Mouse (Mus musculus): ENCODE measurements around the gene Gpr179. TPM values are rescaled to one million over a fixed set of nuclear protein-coding genes. Genes with fewer than 3 reads are reported as not detected.

The Gpr179 gene
- polyA plus RNA-seq, 1 experiment: 0.08 TPM

GRCm38 (mm10) chr11:97338302-97338976, 13.4 kb downstream of the Gpr179 start:
- no peak overlapping the region for H3ac ChIP-seq (ENCODE audit: control insufficient read depth, insufficient read length)
- no peaks in the 10 kb centered on the region for H3K36me3 ChIP-seq (ENCODE audit: control insufficient read depth, insufficient read depth)
- TF ChIP-seq TCF12 (IDR thresholded peaks at IDR 0.05; ENCODE audit: insufficient read depth, poor library complexity, severe bottlenecking) (no peak), MAX (IDR thresholded peaks at IDR 0.05; ENCODE audit: low read depth) (no peak), REST (IDR thresholded peaks at IDR 0.05; ENCODE audit: insufficient read depth, insufficient read length) (no peak), SRF (IDR thresholded peaks at IDR 0.05; ENCODE audit: control insufficient read depth, insufficient read length, low read depth) (no peak), POLR2AphosphoS2 (IDR thresholded peaks at IDR 0.05; ENCODE audit: insufficient read length, low read depth) (no peak), USF1 (IDR thresholded peaks at IDR 0.05; ENCODE audit: low read depth) (no peak), TCF3 (IDR thresholded peaks at IDR 0.05; ENCODE audit: insufficient read length, low read depth) (no peak), POLR2A (IDR thresholded peaks at IDR 0.05; ENCODE audit: insufficient read length, low read depth) (no peak), CEBPB (IDR thresholded peaks at IDR 0.05; ENCODE audit: insufficient read depth, poor library complexity, severe bottlenecking) (no peak), MYOD1 (IDR thresholded peaks at IDR 0.05; ENCODE audit: control insufficient read depth in 1 of 3, insufficient read length in 2 of 3, low read depth in 2 of 3) (no peak), E2F4 (IDR thresholded peaks at IDR 0.05; ENCODE audit: insufficient read depth) (no peak), MYOG (IDR thresholded peaks at IDR 0.05; ENCODE audit: control insufficient read depth in 1 of 3, insufficient read depth in 1 of 3, insufficient read length in 2 of 3, low read depth in 2 of 3) (no peak)
- no peak overlapping the region for H3K4me3 ChIP-seq
- no peak overlapping the region for H3K4me2 ChIP-seq (ENCODE audit: low read depth)
- H3K79me2 ChIP-seq (ENCODE audit: control insufficient read depth, insufficient read depth): no peaks in the 10 kb centered on the region
- no peaks in the 10 kb centered on the region for H3K27me3 ChIP-seq (ENCODE audit: control insufficient read depth, insufficient read depth, insufficient read length)

- H3K4me3 ChIP-seq: no peak overlapping the region
- no peak overlapping the region for H3ac ChIP-seq (ENCODE audit: control insufficient read depth, insufficient read length)
- H3K27me3 ChIP-seq (ENCODE audit: control insufficient read depth, insufficient read depth, insufficient read length): no peaks in the 10 kb centered on the region
- H3K79me2 ChIP-seq (ENCODE audit: control insufficient read depth, insufficient read depth): no peaks in the 10 kb centered on the region
- H3K4me2 ChIP-seq (ENCODE audit: low read depth): no peak overlapping the region
- no peaks in the 10 kb centered on the region for H3K36me3 ChIP-seq (ENCODE audit: control insufficient read depth, insufficient read depth)
- no peak for TF ChIP-seq CEBPB (IDR thresholded peaks at IDR 0.05; ENCODE audit: insufficient read depth, poor library complexity, severe bottlenecking)
- TF ChIP-seq MYOG (IDR thresholded peaks at IDR 0.05; ENCODE audit: control insufficient read depth in 1 of 3, insufficient read depth in 1 of 3, insufficient read length in 2 of 3, low read depth in 2 of 3): no peak
- no peak for TF ChIP-seq MAX (IDR thresholded peaks at IDR 0.05; ENCODE audit: low read depth)
- TF ChIP-seq REST (IDR thresholded peaks at IDR 0.05; ENCODE audit: insufficient read depth, insufficient read length): no peak
- no peak for TF ChIP-seq USF1 (IDR thresholded peaks at IDR 0.05; ENCODE audit: low read depth)
- TF ChIP-seq POLR2A (IDR thresholded peaks at IDR 0.05; ENCODE audit: insufficient read length, low read depth): no peak
- TF ChIP-seq SRF (IDR thresholded peaks at IDR 0.05; ENCODE audit: control insufficient read depth, insufficient read length, low read depth): no peak
- no peak for TF ChIP-seq POLR2AphosphoS2 (IDR thresholded peaks at IDR 0.05; ENCODE audit: insufficient read length, low read depth)
These were observed 14.5 kb downstream of the Gpr179 start for GRCm38 (mm10) chr11:97337363-97337762.

GRCm38 (mm10) chr11:97336751-97337345, 15.0 kb downstream of the Gpr179 start:
- Histone ChIP-seq H3K79me2 (ENCODE audit: control insufficient read depth, insufficient read depth) (no peaks in the 10 kb centered on the region), H3ac (ENCODE audit: control insufficient read depth, insufficient read length) (no peak overlapping the region), H3K36me3 (ENCODE audit: control insufficient read depth, insufficient read depth) (no peaks in the 10 kb centered on the region), H3K4me2 (ENCODE audit: low read depth) (no peak overlapping the region), H3K27me3 (ENCODE audit: control insufficient read depth, insufficient read depth, insufficient read length) (no peaks in the 10 kb centered on the region), H3K4me3 (no peak overlapping the region)
- TF ChIP-seq TCF12 (IDR thresholded peaks at IDR 0.05; ENCODE audit: insufficient read depth, poor library complexity, severe bottlenecking): no peak
- TF ChIP-seq CEBPB (IDR thresholded peaks at IDR 0.05; ENCODE audit: insufficient read depth, poor library complexity, severe bottlenecking): no peak
- TF ChIP-seq USF1 (IDR thresholded peaks at IDR 0.05; ENCODE audit: low read depth): no peak
- no peak for TF ChIP-seq MYOG (IDR thresholded peaks at IDR 0.05; ENCODE audit: control insufficient read depth in 1 of 3, insufficient read depth in 1 of 3, insufficient read length in 2 of 3, low read depth in 2 of 3)
- no peak for TF ChIP-seq TCF3 (IDR thresholded peaks at IDR 0.05; ENCODE audit: insufficient read length, low read depth)
- no peak for TF ChIP-seq E2F4 (IDR thresholded peaks at IDR 0.05; ENCODE audit: insufficient read depth)
- no peak for TF ChIP-seq POLR2A (IDR thresholded peaks at IDR 0.05; ENCODE audit: insufficient read length, low read depth)
- no peak for TF ChIP-seq POLR2AphosphoS2 (IDR thresholded peaks at IDR 0.05; ENCODE audit: insufficient read length, low read depth)
- TF ChIP-seq MAX (IDR thresholded peaks at IDR 0.05; ENCODE audit: low read depth): no peak
- no peak for TF ChIP-seq SRF (IDR thresholded peaks at IDR 0.05; ENCODE audit: control insufficient read depth, insufficient read length, low read depth)
- TF ChIP-seq MYOD1 (IDR thresholded peaks at IDR 0.05; ENCODE audit: control insufficient read depth in 1 of 3, insufficient read length in 2 of 3, low read depth in 2 of 3): no peak
- TF ChIP-seq REST (IDR thresholded peaks at IDR 0.05; ENCODE audit: insufficient read depth, insufficient read length): no peak

GRCm38 (mm10) chr11:97336238-97336637, 15.6 kb downstream of the Gpr179 start:
- Histone ChIP-seq H3K79me2 (ENCODE audit: control insufficient read depth, insufficient read depth) (no peaks in the 10 kb centered on the region), H3K27me3 (ENCODE audit: control insufficient read depth, insufficient read depth, insufficient read length) (no peaks in the 10 kb centered on the region), H3K36me3 (ENCODE audit: control insufficient read depth, insufficient read depth) (no peaks in the 10 kb centered on the region), H3K4me2 (ENCODE audit: low read depth) (no peak overlapping the region), H3K4me3 (no peak overlapping the region), H3ac (ENCODE audit: control insufficient read depth, insufficient read length) (no peak overlapping the region)
- no peak for TF ChIP-seq MAX (IDR thresholded peaks at IDR 0.05; ENCODE audit: low read depth)
- TF ChIP-seq SRF (IDR thresholded peaks at IDR 0.05; ENCODE audit: control insufficient read depth, insufficient read length, low read depth): no peak
- no peak for TF ChIP-seq E2F4 (IDR thresholded peaks at IDR 0.05; ENCODE audit: insufficient read depth)
- TF ChIP-seq POLR2A (IDR thresholded peaks at IDR 0.05; ENCODE audit: insufficient read length, low read depth): no peak
- no peak for TF ChIP-seq REST (IDR thresholded peaks at IDR 0.05; ENCODE audit: insufficient read depth, insufficient read length)
- TF ChIP-seq TCF12 (IDR thresholded peaks at IDR 0.05; ENCODE audit: insufficient read depth, poor library complexity, severe bottlenecking): no peak
- TF ChIP-seq USF1 (IDR thresholded peaks at IDR 0.05; ENCODE audit: low read depth): no peak
- TF ChIP-seq POLR2AphosphoS2 (IDR thresholded peaks at IDR 0.05; ENCODE audit: insufficient read length, low read depth): no peak
- no peak for TF ChIP-seq MYOD1 (IDR thresholded peaks at IDR 0.05; ENCODE audit: control insufficient read depth in 1 of 3, insufficient read length in 2 of 3, low read depth in 2 of 3)
- TF ChIP-seq TCF3 (IDR thresholded peaks at IDR 0.05; ENCODE audit: insufficient read length, low read depth): no peak
- TF ChIP-seq MYOG (IDR thresholded peaks at IDR 0.05; ENCODE audit: control insufficient read depth in 1 of 3, insufficient read depth in 1 of 3, insufficient read length in 2 of 3, low read depth in 2 of 3): no peak
- no peak for TF ChIP-seq CEBPB (IDR thresholded peaks at IDR 0.05; ENCODE audit: insufficient read depth, poor library complexity, severe bottlenecking)

Measured in myocyte (in vitro differentiated cells).